Mouse (Mus musculus) left cerebral cortex, adult 2 months (tissue): ENCODE data around the gene Sdc1. TPM values are rescaled to one million over a fixed set of nuclear protein-coding genes. Genes with fewer than 3 reads are reported as not detected.

Experiments
- DNase-seq, 2 experiments: peaks; one replicate each; pipeline ENCODE4 v3.0.0; 2021 to 2022; ENCODE audit warnings: low spot score in 2 of 2, mixed read lengths in 1 of 2; ENCODE audit errors: extremely low spot score in 1 of 2
- H3K27ac ChIP-seq: fragments of 200-600 bp; 2 replicates; pipeline ENCODE4 v1.8.1; 2022
- H3K4me3 ChIP-seq: fragments of 200-600 bp; 2 replicates; pipeline ENCODE4 v1.8.1; 2022
- CTCF ChIP-seq: fragments of 200-600 bp; IDR thresholded peaks from 2 replicates; pipeline ENCODE4 v1.8.1; 2022; ENCODE audit warnings: antibody characterized with exemption, mild to moderate bottlenecking, moderate library complexity
- intact Hi-C: fragments of 180-260 bp; cut with DNase I; formaldehyde crosslinking; loops from one replicate; pipeline ENCODE4 v1.15.1; 2025
- total RNA-seq, 2 experiments: library from RNA; stranded (reverse); gene quantifications; 2 replicates each; pipeline ENCODE4 v1.2.3; 2021

The Sdc1 gene
- total RNA-seq, 2 experiments from 2014 or later: 1.5 to 1.7 TPM

GRCm38 (mm10) chr12:8771844-8772380 is 789 bp downstream of the Sdc1 start:
- intact Hi-C loops: loop anchor here (5.0 kb wide), 1 partner anchor 230 kb away; no protein-coding TSS in a partner anchor
- no peak for DNase-seq
- TF ChIP-seq CTCF: no peak
- Histone ChIP-seq H3K27ac (no peak overlapping the region), H3K4me3 (peak overlapping the region; percentile 55)

- Histone ChIP-seq H3K27ac (no peak overlapping the region), H3K4me3 (peak overlapping the region; percentile 55)
- no peak for TF ChIP-seq CTCF
- DNase-seq: peak in 1 of 2 experiments; percentile 17
- intact Hi-C loops: loop anchor here (5.0 kb wide), 1 partner anchor 230 kb away; no protein-coding TSS in a partner anchor
These were observed 1.5 kb downstream of the Sdc1 start for GRCm38 (mm10) chr12:8772451-8773143.

GRCm38 (mm10) chr12:8773336-8773735 is 2.2 kb downstream of the Sdc1 start:
- no peak for TF ChIP-seq CTCF
- intact Hi-C loops: loop anchor here (5.0 kb wide), 1 partner anchor 229 kb away; no protein-coding TSS in a partner anchor
- DNase-seq: no peak
- Histone ChIP-seq H3K4me3 (no peak overlapping the region), H3K27ac (no peak overlapping the region)

GRCm38 (mm10) chr12:8774183-8774582 is 3.1 kb downstream of the Sdc1 start:
- no peak overlapping the region for H3K4me3 ChIP-seq
- no peak for TF ChIP-seq CTCF
- DNase-seq: no peak
- intact Hi-C loops: loop anchor here (5.0 kb wide), 1 partner anchor 228 kb away; no protein-coding TSS in a partner anchor
- no peak overlapping the region for H3K27ac ChIP-seq

GRCm38 (mm10) chr12:8776206-8776605 is 5.1 kb downstream of the Sdc1 start:
- TF ChIP-seq CTCF: no peak
- no peak for DNase-seq
- H3K27ac ChIP-seq: no peak overlapping the region
- no peak overlapping the region for H3K4me3 ChIP-seq
- intact Hi-C loops: no loop called here

GRCm38 (mm10) chr12:8776741-8777140 is 5.6 kb downstream of the Sdc1 start:
- no peak for DNase-seq
- intact Hi-C loops: no loop called here
- no peak overlapping the region for H3K27ac ChIP-seq
- TF ChIP-seq CTCF: no peak
- H3K4me3 ChIP-seq: no peak overlapping the region

- DNase-seq: no peak
- TF ChIP-seq CTCF: no peak
- intact Hi-C loops: no loop called here
These were observed 7.0 kb downstream of the Sdc1 start for GRCm38 (mm10) chr12:8778106-8778505.

GRCm38 (mm10) chr12:8779851-8780250 is 8.7 kb downstream of the Sdc1 start:
- Histone ChIP-seq H3K27ac (no peak overlapping the region), H3K4me3 (no peak overlapping the region)
- intact Hi-C loops: no loop called here
- no peak for DNase-seq
- TF ChIP-seq CTCF: no peak

More at GRCm38 (mm10) chr12:8778106-8778505, 7.0 kb downstream of the Sdc1 start:
- no peak overlapping the region for H3K4me3 ChIP-seq
- H3K27ac ChIP-seq: no peak overlapping the region

- no peak for DNase-seq
- no peak for TF ChIP-seq CTCF
- no peak overlapping the region for H3K4me3 ChIP-seq
- intact Hi-C loops: no loop called here
- no peak overlapping the region for H3K27ac ChIP-seq
These were observed 10.0 kb downstream of the Sdc1 start for GRCm38 (mm10) chr12:8781121-8781520.

GRCm38 (mm10) chr12:8781681-8782378 is 10.7 kb downstream of the Sdc1 start:
- Histone ChIP-seq H3K27ac (no peak overlapping the region), H3K4me3 (no peak overlapping the region)
- TF ChIP-seq CTCF: no peak
- intact Hi-C loops: no loop called here
- no peak for DNase-seq

GRCm38 (mm10) chr12:8782565-8782964 is 11.4 kb downstream of the Sdc1 start:
- Histone ChIP-seq H3K4me3 (no peak overlapping the region), H3K27ac (no peak overlapping the region)
- DNase-seq: no peak
- no peak for TF ChIP-seq CTCF
- intact Hi-C loops: no loop called here

- H3K27ac ChIP-seq: no peak overlapping the region
- H3K4me3 ChIP-seq: no peak overlapping the region
- intact Hi-C loops: no loop called here
- TF ChIP-seq CTCF: no peak
- DNase-seq: peak; percentile 18 to 29
These were observed 13.1 kb downstream of the Sdc1 start for GRCm38 (mm10) chr12:8784189-8784588.
